Mouse (Mus musculus) C2C12 (cell line): ENCODE measurements around the gene Gm20765. TPM values are rescaled to one million over a fixed set of nuclear protein-coding genes. Genes with fewer than 3 reads are reported as not detected.

Source experiments
- H3K27me3 ChIP-seq: one replicate; pipeline ENCODE4 v1.6.1; 2011; ENCODE audit not compliant: control insufficient read depth, insufficient read depth, insufficient read length
- H3K36me3 ChIP-seq: one replicate; pipeline ENCODE4 v1.6.1; 2011; ENCODE audit not compliant: control insufficient read depth, insufficient read depth
- H3K4me3 ChIP-seq: one replicate; pipeline ENCODE4 v1.5.1; 2011; ENCODE audit warnings: mild to moderate bottlenecking, control low read depth; ENCODE audit not compliant: poor library complexity, insufficient read depth, severe bottlenecking
- H3K79me2 ChIP-seq: one replicate; pipeline ENCODE4 v1.6.1; 2011; ENCODE audit not compliant: control insufficient read depth, insufficient read depth
- H3K79me3 ChIP-seq: one replicate; pipeline ENCODE4 v1.6.1; 2011; ENCODE audit warnings: low read depth, control low read depth
- H3ac ChIP-seq: one replicate; pipeline ENCODE3; 2011; ENCODE audit warnings: low read depth; ENCODE audit not compliant: control insufficient read depth, insufficient read length
- CEBPB ChIP-seq: IDR thresholded peaks from one replicate; pipeline ENCODE4 v1.6.1; 2011; ENCODE audit warnings: low read depth, mild to moderate bottlenecking, control low read depth, moderate library complexity
- CTCF ChIP-seq: IDR thresholded peaks from one replicate; pipeline ENCODE4 v1.5.1; 2011; ENCODE audit not compliant: control insufficient read depth, insufficient read depth, insufficient read length
- FOSL1 ChIP-seq: IDR thresholded peaks from one replicate; pipeline ENCODE4 v1.8.0; 2011; ENCODE audit warnings: mild to moderate bottlenecking, low read length; ENCODE audit not compliant: poor library complexity, insufficient read depth, severe bottlenecking
- MAX ChIP-seq: IDR thresholded peaks from one replicate; pipeline ENCODE4 v1.6.1; 2011; ENCODE audit warnings: mild to moderate bottlenecking, control low read depth
- MYOD1 ChIP-seq: IDR thresholded peaks from one replicate; pipeline ENCODE4 v1.6.1; 2011; ENCODE audit warnings: low read depth; ENCODE audit not compliant: control insufficient read depth, insufficient read length
- MYOG ChIP-seq: IDR thresholded peaks from one replicate; pipeline ENCODE4 v1.6.1; 2011; ENCODE audit not compliant: control insufficient read depth, insufficient read length; ENCODE audit errors: extremely low read depth
- USF1 ChIP-seq: IDR thresholded peaks from one replicate; pipeline ENCODE4 v1.6.1; 2011; ENCODE audit warnings: low read depth, mild to moderate bottlenecking, control low read depth, moderate library complexity
- polyA plus RNA-seq: library from polyadenylated mRNA; unstranded; fragments of >200 nt; fragmentation: generic; extraction: Trizol; gene quantifications from one replicate; pipeline ENCODE4 v1.2.1, GENCODE M21; 2012; ENCODE audit warnings: missing spikeins

The Gm20765 gene
- polyA plus RNA-seq, 1 experiment: 0.13 TPM

- Histone ChIP-seq H3K27me3 (no peaks in the 10 kb centered on the region), H3K36me3 (no peaks in the 10 kb centered on the region), H3K79me3 (no peaks in the 10 kb centered on the region), H3K79me2 (no peaks in the 10 kb centered on the region), H3ac (no peak overlapping the region), H3K4me3 (no peak overlapping the region)
- TF ChIP-seq MYOD1 (no peak), USF1 (no peak), MAX (no peak), FOSL1 (no peak), CEBPB (no peak), MYOG (no peak), CTCF (no peak)
These were observed 25.1 kb downstream of the Gm20765 start for GRCm38 (mm10) chr10:104210268-104210990.

- no peak overlapping the region for H3ac ChIP-seq
- no peak for TF ChIP-seq MYOG
- TF ChIP-seq MAX: no peak
- no peak for TF ChIP-seq CEBPB
- TF ChIP-seq MYOD1: no peak
- TF ChIP-seq USF1: no peak
- no peak for TF ChIP-seq FOSL1
- TF ChIP-seq CTCF: no peak
These were observed 29.2 kb downstream of the Gm20765 start for GRCm38 (mm10) chr10:104214527-104214926.

GRCm38 (mm10) chr10:104220303-104221021, 35.1 kb downstream of the Gm20765 start:
- no peaks in the 10 kb centered on the region for H3K79me2 ChIP-seq
- no peak for TF ChIP-seq MYOG
- TF ChIP-seq CEBPB: no peak
- no peak for TF ChIP-seq MYOD1
- no peak for TF ChIP-seq FOSL1
- no peak for TF ChIP-seq USF1
- TF ChIP-seq MAX: no peak
- no peak for TF ChIP-seq CTCF

More at GRCm38 (mm10) chr10:104214527-104214926, 29.2 kb downstream of the Gm20765 start:
- no peaks in the 10 kb centered on the region for H3K36me3 ChIP-seq
- no peaks in the 10 kb centered on the region for H3K79me3 ChIP-seq
- no peak overlapping the region for H3K4me3 ChIP-seq
- H3K27me3 ChIP-seq: no peaks in the 10 kb centered on the region
- no peaks in the 10 kb centered on the region for H3K79me2 ChIP-seq

More at GRCm38 (mm10) chr10:104220303-104221021, 35.1 kb downstream of the Gm20765 start:
- no peaks in the 10 kb centered on the region for H3K36me3 ChIP-seq
- H3K79me3 ChIP-seq: no peaks in the 10 kb centered on the region
- no peaks in the 10 kb centered on the region for H3K27me3 ChIP-seq
- no peak overlapping the region for H3K4me3 ChIP-seq
- no peak overlapping the region for H3ac ChIP-seq

Other genes starting within 250 kb of the Gm20765 start
- gene Gm21293, start 42.5 kb upstream of the Gm20765 start, polyA plus RNA-seq: 0.13 TPM
- gene Gm6763, start 34.0 kb upstream of the Gm20765 start, polyA plus RNA-seq: not detected
- gene Gm8764, start 25.5 kb upstream of the Gm20765 start, polyA plus RNA-seq: not detected
- 0.13 TPM for gene Gm21304, start 17.0 kb upstream of the Gm20765 start, polyA plus RNA-seq
- gene Gm21312, start 8.5 kb upstream of the Gm20765 start, polyA plus RNA-seq: 0.13 TPM
- gene Gm4340, start 8.5 kb downstream of the Gm20765 start, polyA plus RNA-seq: 0.67 TPM